In genomic region chr13:76591189-76591588, GRCm38 (mm10) we compare ENCODE assay signal across 25 mouse cellular contexts.
DNase-seq lines count a peak whose midpoint lies in the region; ATAC-seq and TF ChIP-seq lines count a peak whose summit lies in the region.
"Had no signal": no experiment of that assay in that cellular context is flagged by ENCODE, and none has a peak within 500 bp of the region (broad histone marks: within the 10 kb centered on the region; RNA-seq: fewer than 3 reads in every experiment).

No protein-coding gene starts in this region.

- no peaks in the 10 kb centered on the region for H3K9me3 ChIP-seq in lung, postnatal 0 days (ENCODE audit: low read length)
- no peaks in the 10 kb centered on the region for H3K9me3 ChIP-seq in CH12.LX (replicated peaks; ENCODE audit: low read length)
- H3K9me3 ChIP-seq: forebrain, embryonic 10.5 days; heart, embryonic 10.5 days; heart, embryonic 13.5 days had no signal

- TF ChIP-seq CTCF in lung, postnatal 0 days (IDR thresholded peaks at IDR 0.05), result no peak
- TF ChIP-seq CTCF in lung, adult 2 months (IDR thresholded peaks at IDR 0.05; ENCODE audit: insufficient read depth, low read length), result no peak
- TF ChIP-seq CTCF in CH12.LX (conservative IDR thresholded peaks at IDR 0.05 in 1 of 2, IDR thresholded peaks at IDR 0.05 in 1 of 2; ENCODE audit: low read depth in 2 of 2, low read length in 2 of 2), result no peak
- TF ChIP-seq CTCF in layer of hippocampus, adult 2 months (conservative IDR thresholded peaks at IDR 0.05), result no peak

- DNase-seq in lung, postnatal 0 days (ENCODE audit: low spot score), result peak; percentile 72
- DNase-seq in lung, adult 2 months, result no peak
- DNase-seq in CH12.LX (ENCODE audit: extremely low read depth), result peak; percentile 55
- DNase-seq in heart, adult 9 months (ENCODE audit: low spot score in 2 of 2), result no peak
- DNase-seq in layer of hippocampus, adult 2 months (ENCODE audit: low spot score in 2 of 2), result no peak
- DNase-seq in cerebellum, adult 8-10 months, result no peak
- DNase-seq: adrenal gland, adult 2 months; adrenal gland, postnatal 14 days; B cell, adult 2 months; cerebellum, adult 11 months; cerebellum, adult 2 months; cerebellum, postnatal 10 days; cerebellum, postnatal 36 days; gastrocnemius, postnatal 14 days; heart, adult 18-20 months had no signal

- no peak overlapping the region for H3K4me2 ChIP-seq in lung, postnatal 0 days (replicated peaks; ENCODE audit: low read depth, low read length)
- H3K4me2 ChIP-seq in CH12.LX (ENCODE audit: insufficient read depth, low read depth, poor library complexity, severe bottlenecking), result no peak overlapping the region
- H3K4me2 ChIP-seq: forebrain, embryonic 13.5 days; heart, embryonic 13.5 days; hindbrain, embryonic 14.5 days had no signal

- H3K9ac ChIP-seq in lung, postnatal 0 days (replicated peaks; ENCODE audit: low read depth), result no peak overlapping the region
- H3K9ac ChIP-seq in CH12.LX (ENCODE audit: insufficient read depth, low read depth), result no peak overlapping the region
- H3K9ac ChIP-seq: forebrain, embryonic 13.5 days; heart, embryonic 13.5 days; hindbrain, embryonic 14.5 days had no signal

- TF ChIP-seq RAD21 in CH12.LX (IDR thresholded peaks at IDR 0.05; ENCODE audit: low read depth, low read length), result no peak

- H3K4me1 ChIP-seq in lung, postnatal 0 days (ENCODE audit: insufficient read depth, low read depth, low read length), result no peaks in the 10 kb centered on the region
- H3K4me1 ChIP-seq in lung, adult 2 months (ENCODE audit: control insufficient read depth, insufficient read depth, low read length), result no peaks in the 10 kb centered on the region; the same call in 1 of the 2 replicates
- peaks cover 3 to 46% of the 10 kb centered on the region in 2 experiments for H3K4me1 ChIP-seq in CH12.LX (ENCODE audit: control insufficient read depth in 1 of 2, insufficient read depth in 2 of 2)
- H3K4me1 ChIP-seq: forebrain, embryonic 10.5 days; forebrain, embryonic 13.5 days; heart, embryonic 10.5 days; heart, embryonic 13.5 days had no signal

- ATAC-seq in lung, postnatal 0 days, result peak; percentile 72
- ATAC-seq in hematopoietic stem cell, adult 5-6 weeks (replicated peaks in 1 of 2; ENCODE audit: insufficient read depth in 1 of 2, low FRiP score in 2 of 2, low TSS enrichment in 1 of 2, low read depth in 1 of 2, poor library complexity in 2 of 2, severe bottlenecking in 2 of 2), result peak; percentile 66 to 77
- peak; percentile 70 for ATAC-seq in megakaryocyte progenitor cell, adult 5-6 weeks (replicated peaks; ENCODE audit: poor library complexity)
- ATAC-seq: forebrain, embryonic 16.5 days; inflammation-experienced regulatory T-cells, adult 6 months had no signal

- H3K36me3 ChIP-seq in lung, postnatal 0 days (ENCODE audit: insufficient read depth, low read length), result no peaks in the 10 kb centered on the region
- H3K36me3 ChIP-seq in CH12.LX (replicated peaks in 1 of 2; ENCODE audit: control insufficient read depth in 1 of 2, insufficient read depth in 1 of 2, low read length in 1 of 2), result peaks cover 2% of the 10 kb centered on the region in 2 experiments
- H3K36me3 ChIP-seq: forebrain, embryonic 10.5 days; heart, embryonic 10.5 days; heart, embryonic 13.5 days had no signal

- H3K4me3 ChIP-seq in lung, postnatal 0 days (ENCODE audit: low read depth, low read length), result no peak overlapping the region
- no peak overlapping the region for H3K4me3 ChIP-seq in lung, adult 2 months (replicated peaks; ENCODE audit: extremely low read depth, low read depth, low read length)
- no peak overlapping the region for H3K4me3 ChIP-seq in CH12.LX (replicated peaks in 1 of 3; ENCODE audit: low read depth in 2 of 3, low read length in 2 of 3, poor library complexity in 1 of 3)
- H3K4me3 ChIP-seq in layer of hippocampus, adult 2 months, result no peak overlapping the region
- H3K4me3 ChIP-seq: forebrain, embryonic 10.5 days; forebrain, embryonic 13.5 days; heart, embryonic 10.5 days; heart, embryonic 13.5 days had no signal

- TF ChIP-seq EP300 in lung, postnatal 0 days (IDR thresholded peaks at IDR 0.05), result 0 out of 2 replicates have a peak, but pooled peaks have one; percentile 22
- TF ChIP-seq EP300 in CH12.LX (IDR thresholded peaks at IDR 0.05; ENCODE audit: low read length), result 0 out of 2 replicates have a peak, but pooled peaks have one; percentile 40

- in situ Hi-C loops in CH12.LX (cut with MboI; ENCODE audit: low pct_ligation_motif_present, low pct_unique_long_range_greater_than_20kb, low sequenced_read_pairs), result no loop called here

- dilution Hi-C loops in CH12.LX (cut with MboI; ENCODE audit: extremely low pct_ligation_motif_present, extremely low pct_unique_long_range_greater_than_20kb, low sequenced_read_pairs), result no loop called here

- no peak for TF ChIP-seq POLR2A in lung, adult 2 months (IDR thresholded peaks at IDR 0.05; ENCODE audit: borderline replicate concordance, extremely low read depth, low read depth, low read length)
- no peak for TF ChIP-seq POLR2A in CH12.LX (IDR thresholded peaks at IDR 0.05; ENCODE audit: low read depth, low read length)

- H3K79me2 ChIP-seq in CH12.LX (replicated peaks; ENCODE audit: control insufficient read depth, extremely low read depth, insufficient read depth, poor library complexity, severe bottlenecking), result no peaks in the 10 kb centered on the region

- no peaks in the 10 kb centered on the region for H3K27me3 ChIP-seq in lung, postnatal 0 days (replicated peaks; ENCODE audit: insufficient read depth, low read length)
- H3K27me3 ChIP-seq in CH12.LX (replicated peaks), result no peaks in the 10 kb centered on the region
- H3K27me3 ChIP-seq: forebrain, embryonic 13.5 days; heart, embryonic 13.5 days had no signal

- no peak overlapping the region for H3K27ac ChIP-seq in lung, postnatal 0 days (ENCODE audit: low read length)
- no peak overlapping the region for H3K27ac ChIP-seq in CH12.LX (ENCODE audit: insufficient read depth, low read depth)
- H3K27ac ChIP-seq in layer of hippocampus, adult 2 months, result no peak overlapping the region
- H3K27ac ChIP-seq: forebrain, embryonic 10.5 days; forebrain, embryonic 13.5 days; heart, embryonic 10.5 days; heart, embryonic 13.5 days; hindbrain, embryonic 14.5 days; hindbrain, postnatal 0 days had no signal

TF ChIP-seq in CH12.LX, 34 proteins besides CTCF, POLR2A, EP300 and RAD21:
- TF ChIP-seq TBP (conservative IDR thresholded peaks at IDR 0.05; ENCODE audit: low read depth, low read length) (no peak), RCOR1 (conservative IDR thresholded peaks at IDR 0.05; ENCODE audit: low read depth, low read length) (no peak), MEF2A (IDR thresholded peaks at IDR 0.05; ENCODE audit: borderline replicate concordance, low read depth, low read length) (peak; percentile 61; the same call in 1 of the 2 replicates), PAX5 (IDR thresholded peaks at IDR 0.05; ENCODE audit: low read length) (no peak), ELF1 (IDR thresholded peaks at IDR 0.05; ENCODE audit: low read depth, low read length) (no peak), JUN (IDR thresholded peaks at IDR 0.05; ENCODE audit: insufficient read depth, low read depth, low read length) (no peak), MAFK (IDR thresholded peaks at IDR 0.05; ENCODE audit: insufficient replicate concordance, low read length) (no peak), MYC (IDR thresholded peaks at IDR 0.05; ENCODE audit: low read depth, low read length) (no peak), NELFE (IDR thresholded peaks at IDR 0.05; ENCODE audit: low read depth, low read length) (no peak), BHLHE40 (IDR thresholded peaks at IDR 0.05; ENCODE audit: low read depth, low read length) (peak; percentile 63), IRF4 (IDR thresholded peaks at IDR 0.05; ENCODE audit: low read depth, low read length) (0 out of 2 replicates have a peak, but pooled peaks have one; percentile 23), USF2 (conservative IDR thresholded peaks at IDR 0.05; ENCODE audit: low read depth, low read length) (no peak), TCF12 (IDR thresholded peaks at IDR 0.05; ENCODE audit: low read depth, low read length) (no peak), HCFC1 (IDR thresholded peaks at IDR 0.05; ENCODE audit: low read depth, low read length) (no peak), CHD1 (IDR thresholded peaks at IDR 0.05; ENCODE audit: low read depth, low read length) (no peak), UBTF (IDR thresholded peaks at IDR 0.05; ENCODE audit: low read depth, low read length) (no peak), ETS1 (conservative IDR thresholded peaks at IDR 0.05; ENCODE audit: low read depth, low read length) (peak; percentile 42; the same call in 1 of the 2 replicates), JUND (conservative IDR thresholded peaks at IDR 0.05; ENCODE audit: low read depth, low read length) (no peak; the same call in 1 of the 2 replicates), MAX (IDR thresholded peaks at IDR 0.05; ENCODE audit: low read length) (no peak), KAT2A (IDR thresholded peaks at IDR 0.05; ENCODE audit: insufficient replicate concordance, low read length) (no peak), ZKSCAN1 (IDR thresholded peaks at IDR 0.05; ENCODE audit: borderline replicate concordance, low read depth, low read length) (no peak), GABPA (IDR thresholded peaks at IDR 0.05; ENCODE audit: insufficient replicate concordance, low read depth, low read length) (no peak), MXI1 (IDR thresholded peaks at IDR 0.05; ENCODE audit: low read depth, low read length) (no peak)

Comparison
In these comparisons a context has a peak if more than half of its experiments do, and no peak if none do; other contexts are left out.
1. DNase-seq: peak in lung, postnatal 0 days (single experiment) and CH12.LX (single experiment); none in lung, adult 2 months (single experiment), heart, adult 9 months (0 of 2), layer of hippocampus, adult 2 months (0 of 2) and cerebellum, adult 8-10 months (single experiment).
2. Peak in every context shown above with its lines, with median percentiles within 50 percentile points of each other: ATAC-seq.